Mouse (Mus musculus): Measurements from ENCODE around the gene Egfr.

Gene Egfr

GRCm38 (mm10) chr11:16830531-16831227 lies 78.7 kb downstream of the Egfr start:
- no peak for DNase-seq (ENCODE audit: low read depth)

GRCm38 (mm10) chr11:16831974-16832464 lies 80.0 kb downstream of the Egfr start:
- no peak for DNase-seq (ENCODE audit: low read depth)

GRCm38 (mm10) chr11:16838772-16839171 lies 86.8 kb downstream of the Egfr start:
- no peak for DNase-seq (ENCODE audit: low read depth)

- DNase-seq (ENCODE audit: low read depth), result no peak
Observed at GRCm38 (mm10) chr11:16842924-16843323, 90.9 kb downstream of the Egfr start.

- peak; percentile 12 for DNase-seq (ENCODE audit: low read depth)
Observed at GRCm38 (mm10) chr11:16843889-16844568, 92.0 kb downstream of the Egfr start.

GRCm38 (mm10) chr11:16848881-16849280 lies 96.9 kb downstream of the Egfr start:
- DNase-seq (ENCODE audit: low read depth), result no peak

GRCm38 (mm10) chr11:16851361-16851760 lies 99.4 kb downstream of the Egfr start:
- no peak for DNase-seq (ENCODE audit: low read depth)

GRCm38 (mm10) chr11:16854111-16854510 lies 102.1 kb downstream of the Egfr start:
- DNase-seq (ENCODE audit: low read depth), result no peak

- no peak for DNase-seq (ENCODE audit: low read depth)
Observed at GRCm38 (mm10) chr11:16857346-16857745, 105.3 kb downstream of the Egfr start.

- no peak for DNase-seq (ENCODE audit: low read depth)
Observed at GRCm38 (mm10) chr11:16861037-16861436, 109.0 kb downstream of the Egfr start.

- no peak for DNase-seq (ENCODE audit: low read depth)
Observed at GRCm38 (mm10) chr11:16863547-16863946, 111.5 kb downstream of the Egfr start.

GRCm38 (mm10) chr11:16864980-16865561 lies 113.1 kb downstream of the Egfr start:
- no peak for DNase-seq (ENCODE audit: low read depth)

GRCm38 (mm10) chr11:16868051-16868450 lies 116.0 kb downstream of the Egfr start:
- DNase-seq (ENCODE audit: low read depth), result no peak

- no peak for DNase-seq (ENCODE audit: low read depth)
Observed at GRCm38 (mm10) chr11:16869506-16869905, 117.5 kb downstream of the Egfr start.

GRCm38 (mm10) chr11:16871120-16871519 lies 119.1 kb downstream of the Egfr start:
- DNase-seq (ENCODE audit: low read depth), result peak; percentile 64

- DNase-seq (ENCODE audit: low read depth), result no peak
Observed at GRCm38 (mm10) chr11:16877676-16878378, 125.8 kb downstream of the Egfr start.

GRCm38 (mm10) chr11:16881932-16882331 lies 129.9 kb downstream of the Egfr start:
- no peak for DNase-seq (ENCODE audit: low read depth)

GRCm38 (mm10) chr11:16886152-16886551 lies 134.1 kb downstream of the Egfr start:
- DNase-seq (ENCODE audit: low read depth), result no peak

- DNase-seq (ENCODE audit: low read depth), result no peak
Observed at GRCm38 (mm10) chr11:16888086-16888485, 136.1 kb downstream of the Egfr start.

- no peak for DNase-seq (ENCODE audit: low read depth)
Observed at GRCm38 (mm10) chr11:16895441-16896356, 143.7 kb downstream of the Egfr start.

- DNase-seq (ENCODE audit: low read depth), result no peak
Observed at GRCm38 (mm10) chr11:16897681-16898080, 145.7 kb downstream of the Egfr start.
